Mouse (Mus musculus) layer of hippocampus, adult 9-11 months (tissue): ENCODE measurements around the gene Vmn1r126.
"Not testable (repeated sequence)": the region's sequence is repeated elsewhere in the genome, so short reads cannot be mapped to it uniquely, and the experiment has no call there.

Source experiments
- DNase-seq: peaks from one replicate; pipeline ENCODE4 v3.0.0; 2022

Vmn1r126 gene

DNA sequence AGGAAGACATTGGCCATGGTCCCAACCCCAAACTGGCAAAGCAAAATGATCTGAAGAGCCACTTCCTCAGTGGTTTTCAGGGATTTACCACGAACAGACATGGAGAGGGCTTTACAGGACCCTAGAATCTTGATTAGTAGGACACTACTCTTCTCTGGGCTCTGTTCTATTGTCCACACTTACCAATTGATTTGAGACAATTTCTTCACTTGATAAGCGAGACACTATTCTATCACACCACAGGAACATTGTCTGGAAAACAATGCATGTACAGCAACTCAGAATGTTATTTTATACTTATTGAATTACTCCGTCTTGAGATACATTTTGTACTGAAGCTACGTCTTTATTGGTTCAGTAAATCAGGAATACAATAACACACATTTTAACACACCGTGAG is at the start of gene Vmn1r126:
Gene Vmn1r126 (minus strand): TSS at position 101 of the 400 bp plus-strand sequence.
- DNase-seq = not testable (repeated sequence)

DNA sequence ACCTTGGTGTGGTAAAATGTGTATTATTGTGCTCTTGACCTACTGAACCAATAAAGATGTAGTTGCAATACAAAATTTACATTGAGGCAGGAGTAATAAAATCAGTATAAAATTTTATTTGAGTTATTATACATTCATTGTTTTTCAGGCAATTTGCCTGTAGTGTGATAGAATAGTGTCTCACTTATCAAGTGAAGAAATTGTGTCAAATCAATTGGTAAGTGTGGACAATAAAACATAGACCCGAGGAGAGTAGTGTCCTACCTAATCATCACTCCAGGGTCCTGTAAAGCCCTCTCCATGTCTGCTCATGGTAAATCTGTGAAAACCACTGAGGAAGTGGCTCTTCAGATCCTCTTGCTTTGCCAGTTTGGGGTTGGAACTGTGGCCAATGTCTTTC is 47.8 kb upstream of the Vmn1r126 start, which contains the start of gene Vmn1r128:
Gene Vmn1r128 (plus strand): TSS at position 301 of the 400 bp plus-strand sequence.
- DNase-seq = not testable (repeated sequence)

DNA sequence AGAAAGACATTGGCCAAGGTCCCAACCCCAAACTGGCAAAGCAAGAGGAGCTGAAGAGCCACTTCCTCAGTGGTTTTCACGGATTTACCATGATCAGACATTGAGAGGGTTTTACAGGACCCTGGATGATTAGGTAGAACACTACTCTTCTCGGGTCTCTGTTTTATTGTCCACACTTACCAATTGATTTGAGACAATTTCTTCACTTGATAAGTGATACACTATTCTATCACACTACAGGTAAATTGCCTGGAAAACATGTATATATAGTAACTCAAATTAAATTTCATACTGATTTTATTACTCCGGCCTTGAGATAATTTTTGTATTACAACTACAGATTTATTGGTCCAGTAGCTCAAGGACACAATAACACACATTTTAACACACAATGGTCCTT is 18.5 kb upstream of the Vmn1r126 start, which contains the start of gene Vmn1r127:
Gene Vmn1r127 (minus strand): TSS at position 101 of the 400 bp plus-strand sequence.
- DNase-seq = not testable (repeated sequence)

DNA sequence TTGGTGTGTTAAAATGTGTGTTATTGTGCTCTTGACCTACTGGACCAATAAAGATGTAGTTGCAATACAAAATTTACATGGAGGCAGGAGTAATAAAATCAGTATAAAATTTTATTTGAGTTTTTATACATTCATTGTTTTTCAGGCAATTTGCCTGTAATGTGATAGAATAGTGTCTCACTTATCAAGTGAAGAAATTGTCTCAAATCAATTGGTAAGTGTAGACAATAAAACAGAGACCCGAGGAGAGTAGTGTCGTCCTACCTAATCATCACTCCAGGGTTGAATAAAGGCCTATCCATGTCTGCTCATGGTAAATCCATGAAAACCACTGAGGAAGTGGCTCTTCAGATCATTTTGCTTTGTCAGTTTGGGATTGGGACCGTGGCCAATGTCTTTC is 29.4 kb downstream of the Vmn1r126 start, which contains the start of gene Vmn1r125:
Gene Vmn1r125 (plus strand): TSS at position 301 of the 400 bp plus-strand sequence.
- not testable (repeated sequence) for DNase-seq

DNA sequence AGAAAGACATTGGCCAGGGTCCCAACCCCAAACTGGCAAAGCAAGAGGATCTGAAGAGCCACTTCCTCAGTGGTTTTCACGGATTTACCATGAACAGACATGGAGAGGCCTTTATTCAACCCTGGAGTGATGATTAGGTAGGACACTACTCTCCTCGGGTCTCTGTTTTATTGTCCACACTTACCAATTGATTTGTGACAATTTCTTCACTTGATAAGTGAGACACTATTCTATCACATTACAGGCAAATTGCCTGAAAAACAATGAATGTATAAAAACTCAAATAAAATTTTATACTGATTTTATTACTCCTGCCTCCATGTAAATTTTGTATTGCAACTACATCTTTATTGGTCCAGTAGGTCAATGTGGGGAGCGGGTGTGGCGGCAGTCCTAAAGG is 40.8 kb downstream of the Vmn1r126 start, which contains the start of gene Vmn1r124:
Gene Vmn1r124 (minus strand): TSS at position 101 of the 400 bp plus-strand sequence.
- not testable (repeated sequence) for DNase-seq
